Mouse (Mus musculus): Measurements from ENCODE around the gene Slbp.

Slbp gene

GRCm38 (mm10) chr5:33681044-33681443 lies 28.7 kb upstream of the Slbp start:
- no peak for DNase-seq

- no peak for DNase-seq
Observed at GRCm38 (mm10) chr5:33678244-33678643, 25.9 kb upstream of the Slbp start.

GRCm38 (mm10) chr5:33675964-33676363 lies 23.6 kb upstream of the Slbp start:
- DNase-seq: peak; percentile 75

- no peak for DNase-seq
Observed at GRCm38 (mm10) chr5:33674439-33674838, 22.1 kb upstream of the Slbp start.

- no peak for DNase-seq
Observed at GRCm38 (mm10) chr5:33671659-33672058, 19.3 kb upstream of the Slbp start.

- DNase-seq: no peak
Observed at GRCm38 (mm10) chr5:33668223-33668622, 15.8 kb upstream of the Slbp start.

GRCm38 (mm10) chr5:33658664-33659050 lies 6.3 kb upstream of the Slbp start:
- no peak for DNase-seq

- DNase-seq: peak; percentile 98
Observed at GRCm38 (mm10) chr5:33657787-33658663, 5.7 kb upstream of the Slbp start, which contains the start of the genes Tacc3 and Tmem129. TSS of gene Tacc3 (plus strand) at chr5:33658128. TSS of gene Tmem129 (minus strand) at chr5:33658416.

GRCm38 (mm10) chr5:33657251-33657786 lies 4.9 kb upstream of the Slbp start:
- no peak for DNase-seq

- no peak for DNase-seq
Observed at GRCm38 (mm10) chr5:33656739-33657138, 4.4 kb upstream of the Slbp start.

- no peak for DNase-seq
Observed at GRCm38 (mm10) chr5:33655251-33655840, 3.0 kb upstream of the Slbp start.

GRCm38 (mm10) chr5:33654424-33654823 lies 2.0 kb upstream of the Slbp start:
- DNase-seq: no peak

GRCm38 (mm10) chr5:33652783-33653173 lies 404 bp upstream of the Slbp start:
- DNase-seq: no peak

- DNase-seq: no peak
Observed at GRCm38 (mm10) chr5:33651541-33651920, 843 bp downstream of the Slbp start.

GRCm38 (mm10) chr5:33651017-33651416 lies 1.4 kb downstream of the Slbp start:
- DNase-seq: no peak

GRCm38 (mm10) chr5:33640652-33641051 lies 11.7 kb downstream of the Slbp start:
- DNase-seq: peak; percentile 54

GRCm38 (mm10) chr5:33638826-33639225 lies 13.5 kb downstream of the Slbp start:
- DNase-seq: no peak

GRCm38 (mm10) chr5:33637606-33638350 lies 14.6 kb downstream of the Slbp start:
- no peak for DNase-seq

- DNase-seq: no peak
Observed at GRCm38 (mm10) chr5:33635361-33635760, 17.0 kb downstream of the Slbp start.

- DNase-seq: no peak
Observed at GRCm38 (mm10) chr5:33632526-33632925, 19.8 kb downstream of the Slbp start.

GRCm38 (mm10) chr5:33630615-33631014 lies 21.8 kb downstream of the Slbp start:
- no peak for DNase-seq

- DNase-seq: no peak
Observed at GRCm38 (mm10) chr5:33630061-33630460, 22.3 kb downstream of the Slbp start.

- DNase-seq: peak; percentile 100
Observed at GRCm38 (mm10) chr5:33629301-33629987, 22.9 kb downstream of the Slbp start, which contains the start of the genes Fam53a and Gm9903. TSS of gene Fam53a (minus strand) at chr5:33629635. TSS of gene Gm9903 (plus strand) at chr5:33629925.
